Mouse (Mus musculus): ENCODE measurements around the gene Ica1.

The Ica1 gene

DNA sequence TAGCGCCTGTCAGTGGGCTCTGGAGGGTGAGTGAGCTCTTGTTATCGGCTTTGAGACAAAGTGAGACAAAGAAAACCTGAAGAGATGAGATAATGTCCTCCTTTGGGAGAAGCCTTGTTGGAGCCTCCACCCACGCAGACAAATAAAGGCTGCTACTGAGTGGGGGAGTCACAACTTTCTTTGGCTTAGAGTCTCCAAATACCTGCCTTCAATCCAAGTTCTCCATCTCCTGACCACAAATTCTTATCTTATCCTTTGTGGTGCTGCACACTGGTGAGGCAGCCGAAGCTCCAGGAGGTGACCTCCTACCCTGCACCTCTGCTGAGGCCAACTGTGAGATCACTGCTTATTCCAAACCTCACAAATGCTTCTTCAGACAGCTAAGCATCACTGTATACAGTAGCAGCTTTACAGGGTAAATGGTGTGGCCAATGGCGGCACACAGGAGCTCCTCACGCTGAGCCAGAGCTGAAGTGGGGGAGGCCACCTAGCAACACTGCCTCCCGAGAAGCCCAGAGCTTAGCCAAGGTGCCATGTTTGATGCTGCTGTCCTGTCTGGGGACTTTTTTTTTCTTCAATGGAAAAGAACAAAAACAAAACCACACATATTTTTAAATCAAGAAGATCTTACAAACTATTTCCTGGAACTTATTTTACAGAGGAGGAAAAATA is 130.6 kb downstream of the Ica1 start:
- DNase-seq (ENCODE audit: low spot score in 2 of 2), result no peak

DNA sequence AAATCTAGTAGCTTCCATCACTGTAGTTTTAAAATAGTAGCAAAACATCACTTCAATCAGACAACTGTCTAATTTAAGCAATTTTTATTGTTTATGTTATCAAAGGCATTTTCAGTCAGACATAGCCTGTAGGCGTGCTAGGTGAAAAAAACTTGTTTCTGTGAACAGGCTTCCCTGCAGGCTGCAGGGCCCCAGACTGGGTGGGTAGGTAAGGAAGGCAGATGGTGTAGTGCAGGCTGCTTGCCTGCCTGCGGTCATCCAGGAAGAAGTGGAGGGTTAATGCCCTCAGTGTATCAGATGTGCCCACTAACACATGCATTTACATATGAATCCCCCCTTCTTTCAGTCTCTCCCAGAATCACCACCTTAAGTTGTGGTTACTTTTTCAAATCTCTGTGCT is 132.6 kb downstream of the Ica1 start:
- no peak for DNase-seq (ENCODE audit: low spot score in 2 of 2)

DNA sequence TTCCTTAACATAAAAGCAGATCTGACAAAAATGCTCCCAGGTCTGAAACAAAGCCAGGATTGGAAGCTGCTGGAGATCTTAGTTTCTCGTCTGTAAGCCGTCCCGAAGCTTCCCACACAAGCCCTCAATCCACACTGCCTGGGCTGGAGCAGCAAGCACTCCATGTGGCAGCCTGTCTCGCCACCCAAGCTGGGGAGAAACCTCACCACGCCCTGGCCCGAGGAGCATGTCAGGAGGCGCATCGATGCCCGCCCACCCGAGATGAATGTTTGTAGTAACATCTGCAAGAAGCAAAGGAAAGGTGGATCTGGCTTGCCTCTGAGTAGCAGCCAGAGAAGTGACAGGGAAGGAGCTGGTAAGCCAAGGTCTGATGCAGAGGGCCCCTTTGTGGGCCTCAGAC is 133.6 kb downstream of the Ica1 start:
- no peak for DNase-seq (ENCODE audit: low spot score in 2 of 2)

GRCm38 (mm10) chr6:8640863-8641262 is 137.4 kb downstream of the Ica1 start:
- no peak for DNase-seq (ENCODE audit: low spot score in 2 of 2)

DNA sequence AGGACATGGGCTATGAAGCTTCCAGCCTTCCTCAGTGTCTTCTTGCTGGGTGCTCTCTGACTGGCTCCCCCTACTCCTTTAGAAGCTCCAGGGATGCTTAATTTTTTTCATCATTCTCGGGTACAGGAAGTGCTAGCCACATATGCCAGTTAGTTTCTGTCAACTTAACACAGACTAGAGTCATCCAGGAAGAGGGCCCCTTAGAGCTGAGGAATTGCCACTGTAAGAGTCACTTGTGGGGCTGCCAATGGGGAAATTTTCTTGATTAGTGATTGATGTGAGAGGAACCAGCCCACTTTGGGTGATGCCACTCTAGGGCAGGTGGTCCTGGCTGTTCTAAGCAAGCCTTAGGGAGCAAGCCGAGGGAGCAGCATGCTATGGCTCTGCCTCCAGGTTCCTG is 138.8 kb downstream of the Ica1 start:
- no peak for DNase-seq (ENCODE audit: low spot score in 2 of 2)

DNA sequence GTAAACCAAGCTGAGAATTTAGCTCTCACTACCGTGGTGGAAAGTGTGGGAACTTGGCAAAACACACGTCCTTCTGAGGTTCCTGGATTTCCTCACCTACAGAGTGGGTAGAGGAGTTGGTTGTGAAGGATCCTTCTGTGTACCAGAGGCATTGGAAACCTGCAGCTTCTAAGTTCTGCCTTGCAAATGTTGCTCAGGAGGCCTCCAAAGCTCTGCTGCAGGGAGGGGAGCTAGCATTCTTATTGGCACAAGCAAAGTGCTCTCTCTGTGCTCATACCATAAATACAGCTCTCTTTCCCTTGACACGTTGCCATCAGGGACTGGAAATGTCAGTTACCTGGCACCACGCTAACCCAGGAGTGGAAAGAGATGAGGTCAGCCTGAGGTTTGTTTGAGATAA is 139.4 kb downstream of the Ica1 start:
- DNase-seq (ENCODE audit: low spot score in 2 of 2), result no peak

DNA sequence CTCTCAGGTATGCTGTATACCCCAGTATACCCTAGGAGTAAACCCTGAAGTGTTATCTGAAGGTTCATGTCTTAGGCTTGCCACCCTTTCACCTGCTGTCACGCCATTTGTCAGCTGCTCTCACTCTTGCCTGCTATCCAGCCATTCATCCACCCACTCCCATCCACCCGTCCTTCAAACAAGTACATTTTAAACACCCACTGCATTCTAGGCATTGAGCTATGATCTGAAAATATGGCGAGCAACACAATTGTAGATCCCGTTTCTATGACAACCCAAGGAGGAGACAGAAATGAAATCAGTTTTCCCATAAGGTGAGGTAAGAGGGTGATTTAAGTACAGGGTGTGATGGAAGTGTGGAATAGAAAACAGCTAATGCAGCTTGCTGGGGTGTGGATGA is 140.2 kb downstream of the Ica1 start:
- no peak for DNase-seq (ENCODE audit: low spot score in 2 of 2)

- no peak for DNase-seq (ENCODE audit: low spot score in 2 of 2)
These were observed 145.6 kb downstream of the Ica1 start for GRCm38 (mm10) chr6:8632701-8633100.

DNA sequence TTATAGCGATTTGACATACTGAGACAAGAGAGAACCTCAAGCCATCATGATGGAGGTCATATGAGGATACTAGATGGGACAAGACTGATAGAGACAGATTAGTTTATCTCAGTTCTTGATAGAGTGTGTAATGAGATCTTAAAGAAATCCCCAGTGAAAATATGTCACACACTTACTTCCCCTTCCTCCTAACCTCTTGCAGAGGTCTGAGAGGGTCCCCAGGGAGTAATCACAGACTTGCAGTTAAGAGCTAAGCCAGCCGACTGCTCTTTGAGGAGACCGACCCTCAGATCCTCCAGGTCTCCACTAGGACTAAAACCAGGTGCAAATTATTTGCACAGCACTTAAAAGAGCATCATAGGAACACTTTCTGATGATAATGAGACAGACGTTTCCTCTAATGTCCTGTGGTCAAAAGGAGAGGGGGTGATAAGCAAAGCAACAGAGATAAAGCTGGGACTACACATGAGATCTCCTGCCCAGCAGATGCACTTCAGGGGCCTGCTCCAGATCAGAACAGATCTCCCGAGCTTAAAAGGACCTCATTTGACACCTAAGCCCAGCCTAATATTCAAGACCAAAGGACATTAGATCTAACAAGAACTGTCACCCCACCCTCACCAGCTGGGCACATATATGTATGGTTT is 146.2 kb downstream of the Ica1 start:
- DNase-seq (ENCODE audit: low spot score in 2 of 2), result no peak

DNA sequence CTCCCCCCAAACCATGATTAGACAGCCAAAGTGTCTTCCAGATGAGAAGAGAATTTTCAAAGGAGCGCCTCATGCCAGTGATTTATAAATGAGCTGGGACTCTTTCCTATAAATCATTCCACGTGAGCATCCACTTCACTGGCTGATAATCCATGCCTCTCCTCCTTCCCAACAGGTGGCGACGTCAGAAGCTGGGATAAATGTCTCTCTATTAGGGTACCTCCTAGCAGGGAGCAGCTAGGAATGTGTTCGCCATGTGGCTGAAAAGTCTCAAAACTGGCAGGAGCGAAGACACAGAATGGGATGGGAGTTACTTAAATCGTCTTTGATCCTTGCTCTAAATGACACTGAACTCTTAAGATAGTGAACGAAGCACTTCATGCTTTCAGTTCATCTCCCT is 146.9 kb downstream of the Ica1 start:
- no peak for DNase-seq (ENCODE audit: low spot score in 2 of 2)

DNA sequence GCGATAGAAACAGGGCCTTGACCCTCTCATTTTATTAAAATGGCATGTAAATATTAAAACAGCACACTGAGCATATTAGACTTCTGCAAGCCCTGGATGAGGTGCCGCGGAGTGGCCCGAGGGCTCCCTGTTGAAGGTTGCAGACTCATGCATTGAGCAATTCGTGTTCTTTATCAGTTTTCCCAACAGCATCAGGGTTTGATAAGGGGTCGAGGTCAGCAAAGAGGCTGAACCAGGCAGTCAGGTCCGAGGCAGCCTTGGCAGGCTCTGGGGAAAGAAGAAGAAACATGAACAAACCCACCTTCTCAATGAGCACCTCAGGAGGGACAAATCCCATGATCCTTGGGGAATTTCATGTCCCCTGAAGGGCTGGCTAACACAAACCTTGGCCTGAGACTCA is 147.8 kb downstream of the Ica1 start:
- DNase-seq (ENCODE audit: low spot score in 2 of 2), result no peak

GRCm38 (mm10) chr6:8628715-8629267 is 149.5 kb downstream of the Ica1 start:
- DNase-seq (ENCODE audit: low spot score in 2 of 2), result no peak

DNA sequence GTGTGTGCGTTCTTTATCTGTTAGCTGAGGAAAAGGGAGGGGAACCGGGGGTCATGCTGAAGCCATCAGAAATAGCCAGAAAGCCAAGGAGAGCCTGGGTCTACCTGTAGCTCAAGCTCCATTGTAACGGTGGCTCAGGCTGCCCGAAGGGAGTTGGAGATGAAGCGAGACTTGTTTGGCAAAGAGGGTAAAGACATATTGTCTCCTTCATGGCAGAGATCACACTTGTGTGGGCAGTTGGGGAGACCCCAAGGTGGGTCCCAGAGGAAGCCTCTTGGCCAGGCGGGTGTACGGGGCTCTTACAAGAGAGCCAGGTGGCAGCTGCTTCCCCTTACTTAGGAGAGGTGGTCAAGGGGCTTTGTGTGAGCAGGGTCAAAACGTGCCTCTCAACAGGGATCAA is 150.1 kb downstream of the Ica1 start:
- DNase-seq (ENCODE audit: low spot score in 2 of 2), result no peak

DNA sequence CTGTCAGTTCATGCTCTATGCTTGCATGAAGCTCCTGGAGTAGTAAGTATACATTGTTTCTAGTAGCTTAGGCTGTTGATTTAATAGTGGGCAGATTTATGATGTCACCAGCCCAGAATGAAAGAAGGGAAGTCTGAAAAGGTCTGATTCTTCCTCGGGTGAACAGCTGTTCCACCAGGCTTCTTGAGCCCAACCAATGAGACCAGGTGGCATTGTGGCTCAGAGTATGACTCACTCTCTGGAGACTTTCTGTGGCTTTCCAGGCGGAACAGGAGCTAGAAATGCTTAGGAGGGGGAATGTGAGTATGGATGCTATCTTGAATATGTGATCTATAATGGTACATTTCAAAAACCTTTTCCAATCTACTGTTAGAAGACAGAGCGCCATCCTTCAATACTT is 155.2 kb downstream of the Ica1 start:
- DNase-seq (ENCODE audit: low spot score in 2 of 2), result no peak

- DNase-seq (ENCODE audit: low spot score in 2 of 2), result no peak
These were observed 158.5 kb downstream of the Ica1 start for GRCm38 (mm10) chr6:8619582-8620350.

- no peak for DNase-seq (ENCODE audit: low spot score in 2 of 2)
These were observed 160.9 kb downstream of the Ica1 start for GRCm38 (mm10) chr6:8617369-8617768.

GRCm38 (mm10) chr6:8591665-8592064 is 186.6 kb downstream of the Ica1 start:
- DNase-seq (ENCODE audit: low spot score in 2 of 2), result no peak

GRCm38 (mm10) chr6:8583892-8584291 is 194.4 kb downstream of the Ica1 start:
- no peak for DNase-seq (ENCODE audit: low spot score in 2 of 2)

GRCm38 (mm10) chr6:8582377-8582776 is 195.9 kb downstream of the Ica1 start:
- no peak for DNase-seq (ENCODE audit: low spot score in 2 of 2)
